Mouse (Mus musculus): ENCODE measurements at regions not wholly inside any gene's neighbourhood (a gene's known extent, or its start where the extent isn't known, plus 50 kb on each side); places are given as distances from the start of the nearest gene placed in this dataset.
"Not testable (repeated sequence)": the region's sequence is repeated elsewhere in the genome, so short reads cannot be mapped to it uniquely, and the experiment has no call there.

- DNase-seq = no peak
These were observed 289.8 kb upstream of the Ift57 start for GRCm38 (mm10) chr16:49409235-49409634.

GRCm38 (mm10) chr16:49430296-49430695, 268.7 kb upstream of the Ift57 start:
- no peak for DNase-seq

DNA sequence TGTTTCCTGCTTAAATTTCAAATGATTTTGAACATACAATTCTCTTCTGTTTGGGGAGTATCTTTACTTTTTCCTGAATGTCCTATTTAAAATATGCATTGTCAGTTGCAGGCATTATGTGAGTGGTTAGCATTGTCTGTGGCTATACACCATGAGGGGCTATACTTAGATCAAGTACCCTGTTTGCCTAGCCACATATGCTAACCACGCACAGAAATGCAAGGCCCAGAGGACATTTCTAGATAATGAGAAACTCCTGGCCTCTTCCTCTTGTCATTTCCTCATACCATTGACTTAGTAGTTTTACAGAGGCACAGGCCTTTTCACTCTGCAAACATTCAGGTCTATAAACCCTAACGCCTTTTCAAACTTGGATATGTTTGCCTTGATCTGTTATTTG, 267.1 kb upstream of the Ift57 start:
- DNase-seq = no peak

GRCm38 (mm10) chr16:49441225-49441624, 257.8 kb upstream of the Ift57 start:
- DNase-seq = peak; percentile 13

DNA sequence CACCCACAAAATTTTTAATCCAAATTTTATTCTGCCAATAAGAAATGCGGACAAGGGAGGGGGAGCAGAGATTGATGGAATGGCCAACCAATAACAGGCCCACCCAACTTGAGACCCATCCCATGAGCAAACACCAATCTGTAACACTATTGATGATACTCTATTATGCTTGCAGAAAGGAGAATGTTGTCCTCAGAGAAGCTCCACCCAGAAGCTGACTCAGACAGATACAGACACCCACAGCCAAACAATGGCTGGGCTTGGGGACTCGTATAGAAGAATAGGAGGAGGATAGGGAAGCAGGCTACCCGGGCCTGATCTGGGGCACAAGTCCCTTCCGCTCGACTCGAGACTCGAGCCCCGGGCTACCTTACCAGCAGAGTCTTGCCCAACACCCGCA, 251.7 kb upstream of the Ift57 start:
- not testable (repeated sequence) for DNase-seq

DNA sequence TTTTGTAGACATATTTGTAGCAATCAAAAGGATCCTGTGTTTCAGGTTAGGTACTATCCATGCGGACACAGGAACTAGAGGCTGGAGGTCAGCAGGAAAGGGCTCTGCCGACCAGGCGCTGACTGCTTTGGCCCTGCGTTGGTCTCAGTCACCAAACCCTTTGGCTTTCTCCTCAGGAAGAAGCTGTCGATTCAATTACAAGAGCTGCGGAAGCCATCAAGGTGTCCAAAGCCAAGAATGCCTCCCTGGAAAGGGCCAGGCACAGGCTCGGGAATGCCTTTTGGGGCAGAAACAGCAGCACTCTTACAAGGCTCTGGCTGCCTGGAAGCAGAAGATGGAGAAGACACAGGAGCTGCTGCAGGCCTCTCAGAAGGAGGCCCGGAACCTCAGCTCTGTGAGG, 205.2 kb upstream of the Ift57 start:
- DNase-seq = no peak

GRCm38 (mm10) chr16:49497521-49498010, 201.5 kb upstream of the Ift57 start:
- no peak for DNase-seq

DNA sequence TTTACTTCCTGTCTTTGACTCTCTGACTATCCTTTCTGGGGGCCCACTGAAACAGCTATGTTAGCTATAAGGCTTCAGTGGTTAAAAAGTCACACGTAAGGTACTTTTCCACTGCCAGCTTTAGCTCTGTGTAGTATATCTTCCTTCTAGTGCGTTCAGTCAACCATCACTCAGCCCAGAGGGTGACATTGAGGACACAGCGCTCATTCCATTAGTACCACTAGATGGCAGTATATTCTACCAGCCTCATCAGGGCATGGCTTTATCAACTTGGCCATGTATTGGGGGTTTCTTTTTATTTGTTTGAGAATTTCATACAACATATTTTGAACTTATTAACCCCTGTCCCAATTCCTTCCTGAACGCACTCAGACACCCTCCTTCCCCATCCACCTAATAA, 198.2 kb upstream of the Ift57 start:
- DNase-seq = peak; percentile 16

GRCm38 (mm10) chr16:49503897-49504413, 195.1 kb upstream of the Ift57 start:
- peak; percentile 10 for DNase-seq

- no peak for DNase-seq
These were observed 194.4 kb upstream of the Ift57 start for GRCm38 (mm10) chr16:49504669-49505068.

GRCm38 (mm10) chr16:49505271-49505670, 193.8 kb upstream of the Ift57 start:
- no peak for DNase-seq

DNA sequence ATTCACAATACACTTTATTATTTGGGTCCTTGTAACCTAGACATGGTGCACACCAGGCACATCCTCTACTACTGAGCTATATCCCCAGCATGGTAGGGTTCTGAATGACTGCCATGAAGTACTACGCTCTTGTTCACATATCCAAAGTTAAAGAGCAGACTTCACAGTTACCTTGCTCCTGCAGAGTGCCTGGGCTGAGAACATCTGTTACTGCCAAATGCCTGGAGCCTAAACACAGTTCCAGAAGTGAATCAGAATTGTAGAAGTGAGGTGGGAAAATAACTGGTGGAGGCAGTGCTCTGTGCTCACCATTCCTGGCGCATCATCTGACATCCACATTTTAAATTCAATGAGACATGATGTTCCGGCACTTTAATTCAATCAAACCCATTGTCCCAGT, 180.2 kb upstream of the Ift57 start:
- DNase-seq = no peak

DNA sequence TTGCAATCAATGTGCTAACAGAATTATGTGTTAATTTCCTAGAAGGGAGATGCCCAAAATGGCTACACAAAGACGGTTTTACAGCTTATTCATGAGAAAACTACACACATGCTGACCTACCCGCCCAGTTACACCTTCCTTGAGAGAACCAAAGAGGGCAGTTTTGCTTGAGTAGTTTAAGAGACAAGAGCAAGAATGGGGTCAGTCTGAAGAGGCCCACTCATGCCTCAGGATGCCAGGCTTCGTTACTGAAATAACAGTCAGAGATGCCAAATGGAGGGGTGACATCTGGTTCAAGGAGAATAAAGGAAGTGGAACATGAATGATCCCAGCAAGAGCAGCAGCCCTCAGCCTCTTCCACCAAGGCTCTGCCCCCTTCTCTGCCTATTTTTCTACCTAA, 178.6 kb upstream of the Ift57 start:
- DNase-seq = no peak

GRCm38 (mm10) chr16:49521685-49522084, 177.3 kb upstream of the Ift57 start:
- no peak for DNase-seq

GRCm38 (mm10) chr16:49522576-49522975, 176.5 kb upstream of the Ift57 start:
- no peak for DNase-seq

GRCm38 (mm10) chr16:49528618-49529017, 170.4 kb upstream of the Ift57 start:
- not testable (repeated sequence) for DNase-seq

- DNase-seq = no peak
These were observed 170.0 kb upstream of the Ift57 start for GRCm38 (mm10) chr16:49529060-49529459.

DNA sequence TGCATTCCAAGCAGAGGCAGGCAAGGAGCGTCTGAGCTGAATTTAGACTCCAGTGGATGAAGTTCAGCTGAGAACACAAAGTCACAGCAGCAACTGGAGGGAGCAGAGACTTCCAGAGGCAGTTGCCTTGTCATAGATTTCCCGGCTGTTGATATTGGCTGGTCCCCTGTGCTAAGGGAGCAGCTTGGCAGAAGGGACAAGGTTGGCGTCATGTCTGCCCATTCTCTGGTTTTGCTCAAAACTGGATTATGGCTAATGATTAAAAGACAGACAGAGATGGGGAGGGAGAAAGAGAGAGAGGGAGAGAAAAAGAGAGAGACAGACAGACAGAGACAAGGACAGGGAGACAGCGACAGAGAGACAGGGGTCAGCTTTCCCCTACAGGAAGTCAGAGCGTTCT, 169.0 kb upstream of the Ift57 start:
- no peak for DNase-seq

DNA sequence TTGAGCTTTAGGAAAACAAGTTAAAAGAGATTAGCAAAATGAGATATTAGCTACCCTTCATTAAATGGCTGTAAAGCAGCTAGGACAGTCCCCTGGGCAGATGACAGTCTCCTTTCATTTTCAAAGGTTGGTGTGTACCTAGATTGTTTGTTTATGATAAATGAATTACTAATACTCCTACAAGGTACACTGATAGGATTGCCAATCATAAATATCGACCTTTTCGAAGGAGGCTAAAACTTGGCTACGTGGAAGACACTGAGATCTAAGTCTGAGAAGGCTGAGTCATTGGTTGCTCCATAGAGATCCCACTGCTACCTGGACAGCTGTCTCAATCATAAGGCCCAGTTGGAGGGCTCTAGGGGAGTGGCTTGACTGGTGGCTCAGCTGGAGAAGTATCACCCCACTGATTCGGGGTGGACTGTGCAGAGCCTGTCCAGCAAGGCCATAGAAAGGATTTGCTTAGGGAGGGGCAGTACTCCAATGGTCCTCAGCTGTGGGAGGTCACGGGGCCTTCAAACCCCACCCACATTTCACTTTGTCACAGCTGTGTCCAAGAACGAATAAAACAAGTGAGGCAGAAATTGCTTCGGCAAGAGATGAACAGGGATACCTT, 166.9 kb upstream of the Ift57 start:
- no peak for DNase-seq

DNA sequence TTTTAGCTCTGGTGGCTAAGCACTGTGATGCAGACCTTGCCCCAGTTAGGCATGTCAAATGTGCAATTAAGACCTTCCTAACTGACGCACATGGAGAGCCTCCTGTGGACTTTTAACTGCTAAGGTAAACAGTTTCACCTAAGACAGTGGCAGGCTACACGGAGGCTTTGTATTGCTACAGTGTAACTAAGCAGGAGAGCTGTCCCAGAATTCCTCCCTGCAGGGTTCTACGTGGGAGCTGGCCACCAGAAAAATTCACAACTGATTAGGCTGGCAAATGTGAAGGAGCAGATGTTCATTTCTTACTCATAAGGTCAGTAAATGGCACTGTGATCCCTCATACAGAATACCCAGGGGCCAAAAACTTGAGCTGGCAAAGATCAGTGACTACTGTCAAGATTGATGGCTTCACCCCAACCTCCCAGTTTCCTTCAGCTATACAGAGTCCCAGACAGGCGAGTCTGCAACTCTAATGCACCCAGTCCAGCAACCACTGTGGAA, 165.5 kb upstream of the Ift57 start:
- DNase-seq = no peak

- DNase-seq = no peak
These were observed 148.8 kb upstream of the Ift57 start for GRCm38 (mm10) chr16:49550231-49550630.

- DNase-seq = no peak
These were observed 129.0 kb upstream of the Ift57 start for GRCm38 (mm10) chr16:49570031-49570430.

- no peak for DNase-seq
These were observed 126.4 kb upstream of the Ift57 start for GRCm38 (mm10) chr16:49572485-49573170.

GRCm38 (mm10) chr16:49573171-49573517, 125.9 kb upstream of the Ift57 start:
- DNase-seq = no peak

Data from adrenal gland, postnatal 10 days (tissue).